Mouse (Mus musculus) forebrain, embryonic 15.5 days (tissue): ENCODE measurements around the gene Fgfr2. TPM values are rescaled to one million over a fixed set of nuclear protein-coding genes. Genes with fewer than 3 reads are reported as not detected.
"Not testable (repeated sequence)": the region's sequence is repeated elsewhere in the genome, so short reads cannot be mapped to it uniquely, and the experiment has no call there.

Experiments used
- ATAC-seq: fragments of 200-750 bp; cut with Nextera tagmentation; replicated peaks from 2 replicates; pipeline ENCODE4 v1.8.0; 2017; ENCODE audit warnings: mild to moderate bottlenecking, moderate TSS enrichment, moderate library complexity
- H3K27ac ChIP-seq: fragments of 300-500 bp; sonication (generic); replicated peaks from 2 replicates; pipeline ENCODE4 v1.5.1; 2015; ENCODE audit warnings: mild to moderate bottlenecking, inconsistent platforms
- H3K27me3 ChIP-seq: fragments of 300-500 bp; sonication (generic); 2 replicates; pipeline ENCODE4 v1.6.1; 2015; ENCODE audit warnings: inconsistent platforms
- H3K36me3 ChIP-seq: fragments of 300-500 bp; sonication (generic); 2 replicates; pipeline ENCODE4 v1.6.1; 2015; ENCODE audit warnings: mild to moderate bottlenecking, inconsistent platforms
- H3K4me1 ChIP-seq: fragments of 300-500 bp; sonication (generic); 2 replicates; pipeline ENCODE4 v1.6.1; 2015; ENCODE audit warnings: inconsistent platforms
- H3K4me2 ChIP-seq: fragments of 300-500 bp; sonication (generic); replicated peaks from 2 replicates; pipeline ENCODE4 v1.6.1; 2015; ENCODE audit warnings: mild to moderate bottlenecking, inconsistent platforms
- H3K4me3 ChIP-seq: fragments of 300-500 bp; sonication (generic); 2 replicates; pipeline ENCODE4 v1.5.1; 2015; ENCODE audit warnings: mild to moderate bottlenecking, inconsistent platforms
- H3K9ac ChIP-seq: fragments of 300-500 bp; sonication (generic); replicated peaks from 2 replicates; pipeline ENCODE4 v1.6.1; 2015; ENCODE audit warnings: mild to moderate bottlenecking, inconsistent platforms
- H3K9me3 ChIP-seq: fragments of 300-500 bp; sonication (generic); 2 replicates; pipeline ENCODE4 v1.6.1; 2016; ENCODE audit warnings: inconsistent platforms
- WGBS: fragments of 180-500 bp; shearing (Covaris S2); methylation state at CpG from one replicate; pipeline ENCODE4 v1.1.7; 2015; ENCODE audit warnings: mixed read lengths; 5-methylcytosine and 5-hydroxymethylcytosine counted together
- polyA plus RNA-seq: library from polyadenylated mRNA; unstranded; fragments of >200 nt; fragmentation: Nextera tagmentation; extraction: Ambion mirVana; gene quantifications from 2 replicates; pipeline ENCODE4 v1.2.1, GENCODE M21; 2015

Gene Fgfr2
- polyA plus RNA-seq, 1 experiment from 2014 or later: 48.1 TPM

DNA sequence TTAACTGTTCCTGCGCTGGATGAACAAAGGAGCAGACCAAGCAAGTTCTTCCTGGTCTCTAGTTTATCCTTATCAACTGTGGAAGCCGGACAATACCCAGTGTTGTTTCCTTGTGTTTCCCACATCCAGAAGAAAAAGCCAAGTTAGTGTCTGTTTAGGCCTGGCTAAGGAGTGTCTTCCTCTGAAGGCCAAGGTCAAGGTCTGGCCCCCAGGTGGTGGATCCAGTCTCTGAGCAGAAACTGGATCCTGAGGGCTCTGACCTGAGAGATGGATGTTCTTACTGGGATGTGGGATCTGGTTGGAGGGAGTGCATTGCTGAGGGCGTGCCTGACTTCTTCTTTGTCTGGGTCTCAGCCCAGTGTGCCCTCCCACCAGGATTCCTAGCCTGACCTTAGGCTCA lies 1657.4 kb downstream of the Fgfr2 start:
- Histone ChIP-seq H3K27ac (no peak overlapping the region), H3K36me3 (no peaks in the 10 kb centered on the region), H3K9me3 (0 out of 2 replicates have a peak, but pooled peaks cover 3% of the 10 kb centered on the region), H3K9ac (no peak overlapping the region), H3K4me1 (peaks cover 15% of the 10 kb centered on the region), H3K4me2 (no peak overlapping the region), H3K27me3 (peaks cover 56% of the 10 kb centered on the region), H3K4me3 (no peak overlapping the region)
- WGBS: 9% methylated on average over 3 of the region's 3 CpGs
- no peak for ATAC-seq

DNA sequence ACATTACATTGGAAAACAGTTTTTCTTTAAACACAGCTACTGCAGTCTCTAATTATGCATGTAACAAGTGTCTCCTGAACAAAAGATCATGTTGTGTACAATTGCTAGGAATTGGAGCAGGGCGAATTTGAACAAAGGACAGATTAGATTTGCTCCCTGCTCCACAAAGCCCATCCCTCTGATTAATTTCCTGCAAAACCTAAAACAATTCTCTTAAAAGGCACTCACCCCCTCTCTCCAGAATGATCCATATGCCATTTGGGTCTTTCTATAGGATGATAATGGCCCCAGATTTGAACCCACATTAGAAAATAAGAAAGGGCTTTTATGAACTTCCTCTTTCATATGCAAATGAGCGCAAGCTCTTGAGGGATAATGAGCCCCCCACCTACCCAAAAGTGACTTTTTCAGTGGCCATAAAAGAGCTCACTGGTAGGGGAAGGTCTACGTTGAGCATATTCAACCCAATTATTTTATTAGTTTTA lies 1658.0 kb downstream of the Fgfr2 start:
- H3K27ac ChIP-seq: no peak overlapping the region
- H3K4me2 ChIP-seq: no peak overlapping the region
- peaks cover 15% of the 10 kb centered on the region for H3K4me1 ChIP-seq
- WGBS: 6% methylated on average over 3 of the region's 3 CpGs
- H3K9ac ChIP-seq: no peak overlapping the region
- peaks cover 56% of the 10 kb centered on the region for H3K27me3 ChIP-seq
- H3K9me3 ChIP-seq: 0 out of 2 replicates have a peak, but pooled peaks cover 3% of the 10 kb centered on the region
- H3K4me3 ChIP-seq: no peak overlapping the region
- peak; percentile 81 for ATAC-seq
- no peaks in the 10 kb centered on the region for H3K36me3 ChIP-seq

DNA sequence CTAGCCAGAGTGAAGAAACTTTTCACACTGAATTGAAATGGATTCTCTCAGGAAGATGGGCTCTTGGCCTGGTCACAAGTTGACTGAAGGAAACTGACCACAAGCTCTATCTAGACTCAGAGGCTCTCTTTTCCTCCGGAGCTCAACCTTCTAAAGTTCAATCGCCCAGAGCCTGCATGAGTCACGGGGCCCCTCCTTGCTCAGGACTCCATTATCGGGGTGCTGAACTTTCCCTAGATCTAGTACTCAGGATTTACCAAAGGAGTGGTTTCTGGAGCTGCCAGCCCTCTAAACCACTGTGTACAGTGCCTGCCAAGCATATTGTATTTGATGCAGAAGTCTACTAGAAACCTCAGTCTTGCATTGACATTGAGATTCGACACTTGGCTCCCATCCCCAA lies 1666.4 kb downstream of the Fgfr2 start:
- ATAC-seq: no peak
- H3K27me3 ChIP-seq: peaks cover 5% of the 10 kb centered on the region; the same call in 1 of the 2 replicates
- no peaks in the 10 kb centered on the region for H3K9me3 ChIP-seq
- no peak overlapping the region for H3K4me3 ChIP-seq
- H3K36me3 ChIP-seq: no peaks in the 10 kb centered on the region
- no peak overlapping the region for H3K4me2 ChIP-seq
- H3K4me1 ChIP-seq: no peaks in the 10 kb centered on the region
- H3K9ac ChIP-seq: no peak overlapping the region
- WGBS: 90% methylated on average over 5 of the region's 5 CpGs
- no peak overlapping the region for H3K27ac ChIP-seq

DNA sequence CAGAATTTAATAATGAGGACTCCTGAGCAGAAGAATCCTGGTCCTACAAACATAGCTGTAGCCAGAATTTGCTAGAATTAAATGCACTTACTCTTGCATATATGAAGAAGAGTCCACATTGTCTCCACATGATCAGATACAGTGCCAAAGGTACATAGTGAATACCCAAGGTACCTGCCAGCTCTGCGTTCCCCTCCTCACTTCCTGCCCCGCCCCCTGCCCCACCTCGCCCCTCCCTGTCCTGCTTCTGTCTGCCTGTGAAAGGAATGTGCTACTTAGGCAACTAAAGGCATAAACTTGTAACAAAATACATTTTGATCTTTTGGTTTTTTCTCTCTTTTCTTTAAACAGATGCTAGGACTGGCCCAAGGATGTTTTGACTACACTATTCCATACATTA lies 1686.1 kb downstream of the Fgfr2 start:
- Histone ChIP-seq H3K9me3 (no peaks in the 10 kb centered on the region), H3K4me2 (no peak overlapping the region), H3K27me3 (no peaks in the 10 kb centered on the region), H3K27ac (no peak overlapping the region), H3K9ac (no peak overlapping the region), H3K4me1 (no peaks in the 10 kb centered on the region), H3K4me3 (no peak overlapping the region), H3K36me3 (peaks cover 12% of the 10 kb centered on the region)
- 67% methylated on average over 3 of the region's 3 CpGs for WGBS
- ATAC-seq: no peak

DNA sequence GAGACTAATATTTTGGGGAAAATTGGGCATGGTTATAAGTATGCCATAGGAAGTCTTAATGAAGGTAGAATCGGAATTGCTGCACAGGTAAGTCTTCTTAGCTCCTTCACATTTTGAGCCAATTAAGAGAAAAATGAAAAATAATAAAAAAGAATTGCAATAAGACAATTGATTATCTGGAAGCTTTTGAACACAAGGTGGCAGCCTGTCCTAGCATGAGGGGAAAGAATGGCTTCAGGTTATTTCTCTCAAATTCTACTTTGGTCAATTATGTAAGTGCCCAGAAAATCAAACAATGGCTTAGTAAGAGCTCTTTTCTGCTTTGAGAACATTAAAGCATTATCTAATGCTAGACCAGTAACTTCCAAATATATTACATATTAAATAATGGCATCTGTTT lies 1688.9 kb downstream of the Fgfr2 start:
- no peak overlapping the region for H3K9ac ChIP-seq
- 85% methylated on average over 1 of the region's 1 CpGs for WGBS
- H3K27me3 ChIP-seq: no peaks in the 10 kb centered on the region
- H3K4me3 ChIP-seq: no peak overlapping the region
- H3K4me1 ChIP-seq: no peaks in the 10 kb centered on the region
- H3K4me2 ChIP-seq: no peak overlapping the region
- H3K36me3 ChIP-seq: peaks cover 21% of the 10 kb centered on the region
- ATAC-seq: no peak
- no peaks in the 10 kb centered on the region for H3K9me3 ChIP-seq
- no peak overlapping the region for H3K27ac ChIP-seq

DNA sequence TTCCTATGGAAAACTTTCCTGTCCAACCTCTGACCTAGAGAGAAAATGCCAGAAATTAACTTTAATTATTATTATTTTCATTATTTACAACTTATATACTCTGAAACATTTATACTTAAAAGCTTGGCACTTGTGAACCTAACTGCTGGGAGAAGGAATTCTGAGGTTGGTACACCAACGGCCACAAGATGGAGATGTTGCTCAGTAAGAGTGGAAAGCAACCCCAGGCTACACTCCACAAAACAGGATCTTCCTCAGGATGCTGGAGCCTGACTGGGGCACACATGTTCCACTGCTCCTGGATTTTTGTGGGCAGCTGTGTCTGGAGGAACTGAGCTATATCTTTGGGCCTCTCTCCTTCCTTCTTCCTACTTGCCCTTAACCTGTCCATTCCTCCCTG lies 1690.9 kb downstream of the Fgfr2 start:
- Histone ChIP-seq H3K27me3 (no peaks in the 10 kb centered on the region), H3K36me3 (peaks cover 38% of the 10 kb centered on the region), H3K9me3 (no peaks in the 10 kb centered on the region), H3K27ac (no peak overlapping the region), H3K4me3 (no peak overlapping the region), H3K9ac (no peak overlapping the region), H3K4me2 (no peak overlapping the region), H3K4me1 (no peaks in the 10 kb centered on the region)
- 7% methylated on average over 1 of the region's 1 CpGs for WGBS
- no peak for ATAC-seq

DNA sequence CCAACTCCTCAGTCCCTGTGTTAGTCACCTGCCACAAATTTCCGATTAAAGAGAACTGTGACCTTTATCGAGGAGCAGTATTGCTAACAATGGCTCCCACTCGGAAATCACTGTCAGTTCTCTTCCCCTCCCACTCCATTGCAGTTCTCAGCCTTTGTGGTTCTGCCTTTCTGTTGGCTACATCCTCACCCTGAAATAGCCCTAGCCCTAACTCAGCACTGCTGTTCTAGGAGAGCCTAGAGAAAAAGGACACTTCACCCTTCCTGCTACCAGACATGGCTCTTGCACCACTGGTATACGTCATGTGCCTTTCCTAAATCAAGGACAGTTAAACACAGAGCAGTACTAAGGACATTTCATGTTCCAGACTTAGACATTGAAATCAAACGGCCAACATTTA lies 1695.8 kb downstream of the Fgfr2 start:
- H3K36me3 ChIP-seq: peaks cover 44% of the 10 kb centered on the region
- H3K4me2 ChIP-seq: no peak overlapping the region
- no peak overlapping the region for H3K9ac ChIP-seq
- no peaks in the 10 kb centered on the region for H3K27me3 ChIP-seq
- 89% methylated on average over 5 of the region's 5 CpGs for WGBS
- no peak overlapping the region for H3K27ac ChIP-seq
- no peaks in the 10 kb centered on the region for H3K9me3 ChIP-seq
- no peak for ATAC-seq
- H3K4me3 ChIP-seq: no peak overlapping the region
- H3K4me1 ChIP-seq: no peaks in the 10 kb centered on the region

DNA sequence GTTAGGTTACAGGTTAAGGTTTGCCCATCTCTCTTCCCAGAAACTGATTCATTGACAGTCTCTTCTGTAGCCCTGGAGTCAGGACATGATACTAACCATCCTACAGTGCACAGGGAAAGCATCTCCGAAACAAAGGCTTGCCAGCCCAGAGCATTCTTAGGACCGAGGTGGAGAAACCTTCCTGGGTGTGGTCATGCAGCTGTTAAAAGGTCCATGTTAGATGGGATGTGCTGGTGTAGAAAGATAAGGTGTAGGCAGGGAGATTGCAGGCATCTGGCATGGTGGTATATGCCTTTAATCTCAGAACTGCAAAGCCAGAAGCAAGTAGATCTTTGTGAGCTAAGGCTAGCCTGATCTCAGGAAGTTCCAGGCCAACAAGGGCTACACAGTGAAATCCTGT lies 1698.2 kb downstream of the Fgfr2 start:
- no peak overlapping the region for H3K9ac ChIP-seq
- no peak overlapping the region for H3K4me2 ChIP-seq
- H3K4me3 ChIP-seq: no peak overlapping the region
- no peaks in the 10 kb centered on the region for H3K4me1 ChIP-seq
- no peaks in the 10 kb centered on the region for H3K9me3 ChIP-seq
- no peak for ATAC-seq
- no peak overlapping the region for H3K27ac ChIP-seq
- peaks cover 30% of the 10 kb centered on the region for H3K36me3 ChIP-seq
- H3K27me3 ChIP-seq: no peaks in the 10 kb centered on the region
- 90% methylated on average over 2 of the region's 2 CpGs for WGBS

DNA sequence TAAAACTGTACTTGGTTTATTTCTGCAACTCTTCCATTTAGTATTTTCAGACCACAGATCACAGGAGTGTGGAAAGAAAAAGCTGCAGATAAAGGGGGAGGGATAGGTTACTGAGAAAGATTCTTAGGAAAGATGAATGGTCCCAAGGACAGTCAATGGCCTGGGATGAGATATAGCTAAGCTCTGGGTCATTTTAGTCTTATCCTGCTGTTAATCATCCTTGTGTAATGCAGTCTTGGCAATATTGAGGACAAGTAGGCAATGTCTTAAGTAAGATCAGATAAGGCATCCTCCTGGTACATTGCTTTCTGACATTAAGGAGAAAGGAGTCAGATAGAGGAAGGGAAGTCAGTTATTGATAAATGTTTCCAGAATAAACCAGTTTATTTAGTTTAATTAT lies 1705.5 kb downstream of the Fgfr2 start:
- H3K4me1 ChIP-seq: no peaks in the 10 kb centered on the region; the same call in 1 of the 2 replicates
- no peak overlapping the region for H3K4me3 ChIP-seq
- H3K4me2 ChIP-seq: no peak overlapping the region
- no peak overlapping the region for H3K27ac ChIP-seq
- H3K9me3 ChIP-seq: no peaks in the 10 kb centered on the region
- no peak for ATAC-seq
- H3K36me3 ChIP-seq: no peaks in the 10 kb centered on the region
- H3K9ac ChIP-seq: no peak overlapping the region
- no peaks in the 10 kb centered on the region for H3K27me3 ChIP-seq

DNA sequence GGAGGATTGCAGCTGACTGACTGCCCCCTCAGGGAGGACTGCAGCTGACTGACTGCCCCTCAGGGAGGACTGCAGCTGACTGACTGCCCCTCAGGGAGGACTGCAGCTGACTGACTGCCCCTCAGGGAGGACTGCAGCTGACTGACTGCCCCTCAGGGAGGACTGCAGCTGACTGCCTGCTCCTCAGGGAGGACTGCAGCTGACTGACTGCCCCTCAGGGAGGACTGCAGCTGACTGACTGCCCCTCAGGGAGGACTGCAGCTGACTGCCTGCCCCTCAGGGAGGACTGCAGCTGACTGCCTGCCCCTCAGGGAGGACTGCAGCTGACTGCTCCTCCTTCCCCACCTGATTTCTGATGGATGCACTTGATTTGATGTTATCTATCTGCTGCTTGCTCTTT lies 1706.4 kb downstream of the Fgfr2 start:
- not testable (repeated sequence) for ATAC-seq, H3K27ac ChIP-seq, H3K27me3 ChIP-seq, H3K36me3 ChIP-seq, H3K9me3 ChIP-seq, H3K4me1 ChIP-seq, H3K9ac ChIP-seq, H3K4me2 ChIP-seq, H3K4me3 ChIP-seq

DNA sequence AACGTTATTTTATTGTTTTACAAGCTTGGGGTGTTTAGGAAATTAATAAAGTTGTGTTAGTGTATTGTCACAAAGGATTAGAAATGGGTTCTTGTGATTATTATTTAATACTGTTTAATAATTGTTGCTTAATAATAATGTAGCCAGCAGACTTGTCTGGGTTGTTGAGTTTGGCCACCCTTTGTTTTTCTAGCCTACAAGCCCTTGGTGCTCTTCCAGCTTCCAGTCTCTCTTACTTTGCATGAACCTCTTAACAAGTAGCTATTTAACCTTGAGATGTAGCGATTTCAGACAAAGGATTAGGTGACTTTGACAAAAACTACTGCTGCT lies 1711.2 kb downstream of the Fgfr2 start:
- no peak overlapping the region for H3K4me2 ChIP-seq
- H3K27ac ChIP-seq: no peak overlapping the region
- 78% methylated on average over 2 of the region's 2 CpGs for WGBS
- H3K4me1 ChIP-seq: peaks cover 29% of the 10 kb centered on the region
- H3K27me3 ChIP-seq: no peaks in the 10 kb centered on the region
- H3K36me3 ChIP-seq: no peaks in the 10 kb centered on the region
- H3K4me3 ChIP-seq: peak overlapping the region; percentile 88; the same call in 1 of the 2 replicates
- ATAC-seq: no peak
- no peak overlapping the region for H3K9ac ChIP-seq
- no peaks in the 10 kb centered on the region for H3K9me3 ChIP-seq

DNA sequence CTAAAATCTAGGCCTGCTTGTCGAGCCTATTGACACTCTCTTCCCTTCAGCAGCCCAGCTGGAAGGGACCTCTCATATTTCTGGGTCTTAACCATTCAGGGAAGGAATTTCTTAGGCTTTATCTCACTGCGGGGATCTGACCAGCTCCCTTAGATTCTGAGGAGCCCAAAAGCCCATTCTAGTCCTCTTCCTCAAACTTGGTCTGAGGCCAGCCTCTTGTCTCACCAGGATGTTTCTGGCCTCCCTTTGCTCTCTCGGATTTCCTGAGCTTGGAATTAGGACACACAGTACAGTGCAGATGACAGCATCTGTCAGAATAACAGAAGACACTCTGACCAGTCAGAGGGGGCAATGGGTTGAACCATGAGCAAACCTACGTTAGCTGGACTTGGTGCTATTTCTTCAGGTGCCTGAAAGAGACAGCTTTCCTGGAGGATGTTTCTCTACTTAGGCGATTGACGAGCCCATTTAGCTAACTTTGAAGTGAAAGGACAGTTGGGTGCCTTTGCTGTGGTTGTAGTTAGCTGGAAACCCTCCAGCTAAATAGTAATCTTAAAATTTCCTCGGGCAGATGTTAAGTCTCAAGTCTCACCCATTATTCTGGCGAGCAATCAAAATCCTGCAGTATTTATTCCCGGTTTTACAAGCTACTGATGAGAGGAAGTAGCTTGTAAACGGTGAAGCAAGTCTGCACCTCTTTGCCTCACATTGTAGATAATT lies 1711.8 kb downstream of the Fgfr2 start:
- Histone ChIP-seq H3K27me3 (no peaks in the 10 kb centered on the region), H3K9me3 (no peaks in the 10 kb centered on the region), H3K27ac (no peak overlapping the region), H3K4me1 (peaks cover 29% of the 10 kb centered on the region), H3K9ac (peak overlapping the region; percentile 84), H3K4me2 (peak overlapping the region; percentile 59), H3K36me3 (no peaks in the 10 kb centered on the region), H3K4me3 (peak overlapping the region; percentile 88)
- 62% methylated on average over 10 of the region's 10 CpGs for WGBS
- no peak for ATAC-seq

DNA sequence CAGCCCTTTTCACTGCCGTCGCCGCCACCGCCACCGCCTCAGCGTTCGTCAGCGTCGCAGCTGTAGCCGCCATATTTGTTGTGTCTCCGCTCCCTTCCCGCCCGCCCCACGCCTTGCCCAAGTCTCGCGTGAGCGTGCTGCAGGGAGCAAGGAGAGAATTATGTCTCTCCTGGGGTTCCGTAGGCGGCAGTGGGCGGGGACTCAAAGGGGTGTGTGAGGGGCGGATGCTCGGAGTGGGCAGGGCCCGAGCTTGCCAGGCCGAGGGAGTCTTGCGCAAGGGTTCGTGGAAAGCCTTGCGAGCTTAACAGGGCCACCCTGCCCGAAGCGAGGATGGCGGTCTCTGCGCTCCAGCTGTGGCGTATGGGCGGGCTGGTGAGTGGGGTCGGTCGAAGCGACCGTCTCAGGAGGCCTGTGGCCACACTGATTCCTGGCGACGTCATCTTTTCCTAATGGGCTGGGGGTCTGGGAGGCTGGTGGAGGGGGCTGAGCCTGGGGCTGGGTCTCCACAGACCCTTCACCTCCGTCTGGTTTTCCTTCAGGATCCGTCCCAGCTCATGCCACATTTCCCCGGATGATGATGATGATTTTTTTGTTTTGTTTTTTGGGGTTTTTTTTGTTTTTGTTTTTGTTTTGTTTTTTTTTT lies 1712.6 kb downstream of the Fgfr2 start, which contains the start of the genes Ikzf5 and Acadsb:
Gene Ikzf5, minus strand, starts transcription at position 106 of the 643 bp plus-strand sequence.
Gene Acadsb, plus strand, starts transcription at position 186 of the 643 bp plus-strand sequence.
- H3K36me3 ChIP-seq: no peaks in the 10 kb centered on the region
- peak within 1 kb of the TSS; percentile 72 for H3K4me2 ChIP-seq
- peaks cover 29% of the 10 kb centered on the region for H3K4me1 ChIP-seq
- H3K9ac ChIP-seq: peak within 1 kb of the TSS; percentile 93
- WGBS: under 1% methylated on average over 42 of the region's 42 CpGs
- H3K27ac ChIP-seq: peak within 1 kb of the TSS; percentile 83
- ATAC-seq: peak; percentile 98
- H3K4me3 ChIP-seq: peak within 1 kb of the TSS; percentile 88
- H3K27me3 ChIP-seq: no peaks in the 10 kb centered on the region
- H3K9me3 ChIP-seq: no peaks in the 10 kb centered on the region
